Mouse (Mus musculus): ENCODE measurements at regions not wholly inside any gene's neighbourhood (a gene's known extent, or its start where the extent isn't known, plus 50 kb on each side); places are given as distances from the start of the nearest gene placed in this dataset.

- WGBS: 73% methylated on average over 13 of the region's 13 CpGs
- H3K4me3 ChIP-seq: no peak overlapping the region
- H3K27me3 ChIP-seq (ENCODE audit: insufficient read depth, poor library complexity, severe bottlenecking): no peaks in the 10 kb centered on the region
- H3K9me3 ChIP-seq: no peaks in the 10 kb centered on the region
- no peak overlapping the region for H3K27ac ChIP-seq
- no peak for DNase-seq (ENCODE audit: low spot score)
- peaks cover 3% of the 10 kb centered on the region; the same call in 1 of the 2 replicates for H3K4me1 ChIP-seq
- H3K36me3 ChIP-seq: no peaks in the 10 kb centered on the region
Observed at GRCm38 (mm10) chr1:75612083-75612720, 66.1 kb downstream of the Slc4a3 start.

GRCm38 (mm10) chr1:75613206-75613605 lies 67.1 kb downstream of the Slc4a3 start:
- Histone ChIP-seq H3K4me1 (peaks cover 3% of the 10 kb centered on the region; the same call in 1 of the 2 replicates), H3K27me3 (ENCODE audit: insufficient read depth, poor library complexity, severe bottlenecking) (no peaks in the 10 kb centered on the region), H3K9me3 (no peaks in the 10 kb centered on the region), H3K36me3 (no peaks in the 10 kb centered on the region), H3K4me3 (no peak overlapping the region), H3K27ac (no peak overlapping the region)
- no peak for DNase-seq (ENCODE audit: low spot score)
- 30% methylated on average over 2 of the region's 2 CpGs for WGBS

- no peak overlapping the region for H3K27ac ChIP-seq
- peaks cover 4% of the 10 kb centered on the region for H3K4me1 ChIP-seq
- no peak overlapping the region for H3K4me3 ChIP-seq
- no peaks in the 10 kb centered on the region for H3K36me3 ChIP-seq
- H3K27me3 ChIP-seq (ENCODE audit: insufficient read depth, poor library complexity, severe bottlenecking): no peaks in the 10 kb centered on the region
- DNase-seq (ENCODE audit: low spot score): no peak
- no peaks in the 10 kb centered on the region for H3K9me3 ChIP-seq
- WGBS: 87% methylated on average over 2 of the region's 2 CpGs
Observed at GRCm38 (mm10) chr1:75616971-75617370, 70.9 kb downstream of the Slc4a3 start.

DNA sequence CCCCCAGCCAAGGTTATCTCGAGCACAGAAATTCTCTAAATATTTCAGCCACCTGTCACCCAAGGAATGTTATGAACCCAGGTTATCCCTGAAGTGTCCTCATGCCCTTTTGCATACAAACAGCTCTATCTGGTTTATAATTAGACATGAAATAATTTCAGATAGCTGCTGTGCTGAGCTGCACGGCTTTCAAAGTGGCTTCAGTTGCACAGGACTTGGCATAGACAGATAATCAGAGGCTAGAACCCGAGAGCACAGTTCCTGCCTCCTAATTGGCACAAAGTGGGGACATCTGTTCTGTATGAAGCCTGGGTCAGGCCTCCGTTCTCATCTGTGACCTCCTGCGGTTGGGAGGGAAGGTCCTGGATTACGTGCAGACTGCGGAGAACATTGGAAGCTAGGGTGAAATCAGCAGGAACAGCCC lies 72.3 kb downstream of the Slc4a3 start:
- 50% methylated on average over 7 of the region's 7 CpGs for WGBS
- no peak overlapping the region for H3K27ac ChIP-seq
- H3K4me1 ChIP-seq: peaks cover 4% of the 10 kb centered on the region
- DNase-seq (ENCODE audit: low spot score): no peak
- no peaks in the 10 kb centered on the region for H3K9me3 ChIP-seq
- no peaks in the 10 kb centered on the region for H3K27me3 ChIP-seq (ENCODE audit: insufficient read depth, poor library complexity, severe bottlenecking)
- no peaks in the 10 kb centered on the region for H3K36me3 ChIP-seq
- no peak overlapping the region for H3K4me3 ChIP-seq

DNA sequence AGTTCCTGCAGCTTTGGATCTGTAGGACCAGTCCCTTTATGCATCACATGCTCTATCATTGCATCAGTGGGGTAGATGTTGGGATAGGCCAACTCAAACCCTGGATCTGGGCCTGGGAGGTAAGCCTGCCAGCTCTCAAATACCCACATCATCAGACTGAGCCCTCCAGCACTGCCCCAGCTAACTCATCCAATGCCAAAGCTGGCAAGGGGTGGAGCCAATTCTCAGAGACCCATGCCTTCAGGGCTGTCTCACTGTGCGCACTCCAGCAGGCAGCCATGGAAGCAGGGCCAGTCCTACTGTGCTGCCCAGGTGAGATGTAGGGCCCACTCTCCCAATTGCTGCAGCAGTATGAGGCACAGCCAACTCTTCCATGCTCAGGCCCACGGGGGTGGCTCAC lies 84.2 kb downstream of the Slc4a3 start:
- Histone ChIP-seq H3K9me3 (no peaks in the 10 kb centered on the region), H3K4me3 (no peak overlapping the region), H3K27ac (no peak overlapping the region), H3K36me3 (no peaks in the 10 kb centered on the region), H3K4me1 (no peaks in the 10 kb centered on the region), H3K27me3 (ENCODE audit: insufficient read depth, poor library complexity, severe bottlenecking) (peaks cover 3% of the 10 kb centered on the region; the same call in 1 of the 2 replicates)
- no peak for DNase-seq (ENCODE audit: low spot score)
- WGBS: 84% methylated on average over 2 of the region's 2 CpGs

- H3K4me1 ChIP-seq: no peaks in the 10 kb centered on the region
- H3K9me3 ChIP-seq: no peaks in the 10 kb centered on the region
- H3K4me3 ChIP-seq: no peak overlapping the region
- H3K36me3 ChIP-seq: no peaks in the 10 kb centered on the region
- no peak overlapping the region for H3K27ac ChIP-seq
- no peak for DNase-seq (ENCODE audit: low spot score)
- peaks cover 3% of the 10 kb centered on the region; the same call in 1 of the 2 replicates for H3K27me3 ChIP-seq (ENCODE audit: insufficient read depth, poor library complexity, severe bottlenecking)
- WGBS: 48% methylated on average over 1 of the region's 1 CpGs
Observed at GRCm38 (mm10) chr1:75631729-75632128, 85.7 kb downstream of the Slc4a3 start.

DNA sequence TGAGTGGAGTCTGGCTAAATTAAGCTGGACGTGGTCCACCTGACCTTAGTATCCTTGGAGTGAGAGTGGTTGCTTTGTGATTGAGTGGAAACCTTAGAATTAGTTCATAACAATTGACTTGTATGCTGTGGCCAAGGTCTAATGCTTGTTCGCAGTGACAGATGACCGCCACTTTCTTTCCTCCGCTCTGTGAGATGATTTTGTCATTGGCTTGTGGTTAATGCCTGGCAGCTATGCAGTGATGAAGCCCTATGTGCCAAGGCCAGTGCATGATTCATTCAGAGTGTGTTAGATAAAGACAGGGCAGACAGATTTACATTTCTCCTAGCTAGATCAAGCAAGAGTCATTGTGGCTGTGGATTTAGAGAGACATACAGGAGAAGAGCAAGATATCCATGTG lies 89.5 kb downstream of the Slc4a3 start:
- no peak overlapping the region for H3K4me3 ChIP-seq
- no peaks in the 10 kb centered on the region for H3K4me1 ChIP-seq
- H3K27me3 ChIP-seq (ENCODE audit: insufficient read depth, poor library complexity, severe bottlenecking): no peaks in the 10 kb centered on the region
- H3K27ac ChIP-seq: no peak overlapping the region
- WGBS: 90% methylated on average over 4 of the region's 4 CpGs
- H3K9me3 ChIP-seq: no peaks in the 10 kb centered on the region
- no peaks in the 10 kb centered on the region for H3K36me3 ChIP-seq
- DNase-seq (ENCODE audit: low spot score): no peak

GRCm38 (mm10) chr1:75639031-75640001 lies 93.2 kb downstream of the Slc4a3 start:
- WGBS: 66% methylated on average over 8 of the region's 8 CpGs
- no peak for DNase-seq (ENCODE audit: low spot score)
- Histone ChIP-seq H3K27me3 (ENCODE audit: insufficient read depth, poor library complexity, severe bottlenecking) (no peaks in the 10 kb centered on the region), H3K4me1 (no peaks in the 10 kb centered on the region), H3K4me3 (no peak overlapping the region), H3K27ac (no peak overlapping the region), H3K36me3 (no peaks in the 10 kb centered on the region), H3K9me3 (no peaks in the 10 kb centered on the region)

DNA sequence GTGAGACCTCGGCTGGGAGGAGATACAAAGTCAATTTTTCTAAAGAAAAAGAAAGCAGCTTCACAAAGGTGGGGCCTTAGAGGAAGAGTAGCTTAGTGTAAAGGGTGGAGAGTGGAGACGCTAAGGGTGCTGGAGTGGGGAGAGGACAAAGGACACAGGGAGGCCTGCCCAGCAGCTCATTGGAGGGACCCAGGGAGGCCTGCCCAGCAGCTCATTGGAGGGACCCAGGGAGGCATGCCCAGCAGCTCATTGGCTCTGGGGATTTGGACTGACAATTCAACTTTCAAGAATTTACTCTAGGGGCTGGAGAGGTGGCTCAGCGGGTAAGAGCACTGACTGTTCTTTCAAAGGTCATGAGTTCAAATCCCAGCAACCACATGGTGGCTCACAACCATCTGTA lies 96.4 kb downstream of the Slc4a3 start:
- 58% methylated on average over 3 of the region's 3 CpGs for WGBS
- H3K4me1 ChIP-seq: peaks cover 9% of the 10 kb centered on the region; the same call in 1 of the 2 replicates

GRCm38 (mm10) chr1:75652547-75652946 lies 106.5 kb downstream of the Slc4a3 start:
- no peak for DNase-seq (ENCODE audit: low spot score)
- no peak overlapping the region for H3K4me3 ChIP-seq
- H3K36me3 ChIP-seq: no peaks in the 10 kb centered on the region
- no peak overlapping the region for H3K27ac ChIP-seq
- no peaks in the 10 kb centered on the region for H3K9me3 ChIP-seq
- 0 out of 2 replicates have a peak, but pooled peaks cover 16% of the 10 kb centered on the region for H3K27me3 ChIP-seq (ENCODE audit: insufficient read depth, poor library complexity, severe bottlenecking)
- WGBS: 22% methylated on average over 10 of the region's 10 CpGs
- 0 out of 2 replicates have a peak, but pooled peaks cover 3% of the 10 kb centered on the region for H3K4me1 ChIP-seq

More for the DNA sequence above, 96.4 kb downstream of the Slc4a3 start:
- Histone ChIP-seq H3K9me3 (no peaks in the 10 kb centered on the region), H3K4me3 (no peak overlapping the region), H3K27me3 (ENCODE audit: insufficient read depth, poor library complexity, severe bottlenecking) (no peaks in the 10 kb centered on the region), H3K36me3 (no peaks in the 10 kb centered on the region), H3K27ac (no peak overlapping the region)
- DNase-seq (ENCODE audit: low spot score): no peak

DNA sequence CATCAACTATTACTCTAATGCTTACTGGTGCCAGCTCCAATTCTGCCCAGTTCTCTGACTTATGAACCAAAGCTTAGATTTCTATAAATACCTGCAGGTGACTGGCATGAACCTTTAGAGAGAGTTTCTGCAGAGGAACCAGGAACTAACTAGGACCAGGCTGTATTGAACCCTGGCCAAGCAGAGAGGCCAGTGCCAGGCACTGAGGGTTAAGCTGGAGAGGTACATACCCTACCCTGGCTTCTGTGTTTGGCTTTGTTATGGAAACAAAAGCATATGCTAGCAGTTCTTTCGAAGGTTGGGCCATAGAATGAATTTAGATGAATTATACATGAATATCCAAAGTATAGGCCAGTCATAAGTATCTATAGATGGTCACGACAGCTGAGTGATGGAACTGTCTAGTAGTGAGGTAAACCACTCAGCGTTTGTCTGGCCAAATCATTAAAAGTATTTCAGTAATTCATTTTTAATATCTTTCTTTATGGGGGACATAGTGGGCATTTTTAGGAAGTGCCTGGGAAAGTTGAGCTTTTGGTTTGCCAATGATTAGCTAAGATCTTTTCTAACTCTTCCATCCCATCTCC lies 107.0 kb downstream of the Slc4a3 start:
- H3K27ac ChIP-seq: no peak overlapping the region
- H3K9me3 ChIP-seq: no peaks in the 10 kb centered on the region
- H3K36me3 ChIP-seq: no peaks in the 10 kb centered on the region
- WGBS: 61% methylated on average over 3 of the region's 3 CpGs
- H3K27me3 ChIP-seq (ENCODE audit: insufficient read depth, poor library complexity, severe bottlenecking): 0 out of 2 replicates have a peak, but pooled peaks cover 16% of the 10 kb centered on the region
- 0 out of 2 replicates have a peak, but pooled peaks cover 3% of the 10 kb centered on the region for H3K4me1 ChIP-seq
- H3K4me3 ChIP-seq: no peak overlapping the region
- DNase-seq (ENCODE audit: low spot score): no peak

DNA sequence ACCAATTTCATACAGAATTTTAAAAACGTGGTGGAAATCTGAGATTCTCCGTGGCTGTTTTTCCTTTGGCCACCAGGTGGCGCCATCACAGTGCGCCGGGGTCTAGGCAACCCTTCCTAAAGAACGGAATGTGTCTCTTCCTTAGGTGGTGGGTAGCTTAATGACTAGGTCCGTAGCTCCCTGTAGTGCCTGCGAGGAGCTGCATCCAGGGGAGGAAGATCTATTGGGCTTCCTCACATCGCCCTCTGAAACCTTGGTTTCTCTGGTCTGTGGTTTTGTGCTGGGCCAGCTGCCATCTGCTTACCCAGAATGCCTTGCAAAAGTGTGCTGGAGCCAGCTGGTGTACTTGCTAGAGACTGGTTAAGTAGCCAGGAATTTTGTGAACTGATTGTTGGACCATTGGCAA lies 107.6 kb downstream of the Slc4a3 start:
- WGBS: 3% methylated on average over 9 of the region's 9 CpGs
- H3K27ac ChIP-seq: no peak overlapping the region
- H3K9me3 ChIP-seq: no peaks in the 10 kb centered on the region
- H3K36me3 ChIP-seq: no peaks in the 10 kb centered on the region
- H3K27me3 ChIP-seq (ENCODE audit: insufficient read depth, poor library complexity, severe bottlenecking): 0 out of 2 replicates have a peak, but pooled peaks cover 16% of the 10 kb centered on the region
- peak overlapping the region; percentile 36 for H3K4me3 ChIP-seq
- H3K4me1 ChIP-seq: 0 out of 2 replicates have a peak, but pooled peaks cover 3% of the 10 kb centered on the region
- DNase-seq (ENCODE audit: low spot score): no peak
